Mouse (Mus musculus): ENCODE measurements around the gene Cacna1a.

Gene Cacna1a

GRCm38 (mm10) chr8:84533341-84533740, 145.1 kb downstream of the Cacna1a start:
- no peak for DNase-seq (ENCODE audit: low read depth, low spot score)

GRCm38 (mm10) chr8:84536917-84537316, 148.7 kb downstream of the Cacna1a start:
- no peak for DNase-seq (ENCODE audit: low read depth, low spot score)

- no peak for DNase-seq (ENCODE audit: low read depth, low spot score)
These were observed 151.1 kb downstream of the Cacna1a start for GRCm38 (mm10) chr8:84539376-84539775.

- no peak for DNase-seq (ENCODE audit: low read depth, low spot score)
These were observed 154.2 kb downstream of the Cacna1a start for GRCm38 (mm10) chr8:84542481-84542880.

- no peak for DNase-seq (ENCODE audit: low read depth, low spot score)
These were observed 157.3 kb downstream of the Cacna1a start for GRCm38 (mm10) chr8:84545522-84545921.

DNA sequence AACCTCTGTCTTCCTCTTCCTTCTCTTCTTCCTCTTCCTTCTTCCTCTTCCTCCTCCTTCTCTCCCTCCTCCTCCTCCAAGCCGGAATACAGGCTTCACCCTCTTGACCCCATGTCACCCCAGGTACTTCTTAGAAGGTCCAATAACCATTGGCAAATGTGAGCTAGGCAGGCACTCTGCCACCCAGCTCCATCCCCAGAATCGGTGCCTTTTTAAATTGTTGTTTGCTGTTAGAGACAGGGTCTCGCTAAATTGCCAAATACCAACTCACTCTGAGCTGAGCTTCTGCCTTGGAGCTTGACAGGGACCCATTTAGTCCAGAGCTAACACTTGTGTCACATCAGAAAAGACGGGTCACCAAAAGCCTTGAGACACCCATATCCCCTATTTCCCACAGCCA, 164.2 kb downstream of the Cacna1a start:
- no peak for DNase-seq (ENCODE audit: low read depth, low spot score)

- no peak for DNase-seq (ENCODE audit: low read depth, low spot score)
These were observed 164.9 kb downstream of the Cacna1a start for GRCm38 (mm10) chr8:84553106-84553505.

GRCm38 (mm10) chr8:84553617-84554016, 165.4 kb downstream of the Cacna1a start:
- no peak for DNase-seq (ENCODE audit: low read depth, low spot score)

GRCm38 (mm10) chr8:84554301-84555027, 166.2 kb downstream of the Cacna1a start:
- DNase-seq (ENCODE audit: low read depth, low spot score): peak; percentile 62

DNA sequence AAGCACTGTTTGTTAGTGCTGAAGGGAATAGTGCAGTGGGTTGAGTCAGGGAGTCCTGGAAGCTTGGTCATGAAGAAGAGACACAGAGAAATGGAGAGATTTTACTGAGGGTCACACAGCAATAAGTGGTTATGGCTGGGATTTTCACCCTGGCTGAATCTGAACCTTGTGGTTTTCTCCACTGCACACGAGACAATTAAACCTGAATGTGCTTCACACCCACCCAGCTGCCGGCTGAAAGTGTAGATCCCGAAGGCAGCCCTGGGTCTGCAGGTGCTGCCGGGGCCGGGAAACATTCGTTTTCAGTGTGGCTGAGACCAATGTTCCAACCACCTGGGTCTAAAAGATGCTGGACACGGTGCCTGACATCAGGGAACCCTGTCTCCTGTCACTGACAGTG, 167.0 kb downstream of the Cacna1a start:
- DNase-seq (ENCODE audit: low read depth, low spot score): no peak

DNA sequence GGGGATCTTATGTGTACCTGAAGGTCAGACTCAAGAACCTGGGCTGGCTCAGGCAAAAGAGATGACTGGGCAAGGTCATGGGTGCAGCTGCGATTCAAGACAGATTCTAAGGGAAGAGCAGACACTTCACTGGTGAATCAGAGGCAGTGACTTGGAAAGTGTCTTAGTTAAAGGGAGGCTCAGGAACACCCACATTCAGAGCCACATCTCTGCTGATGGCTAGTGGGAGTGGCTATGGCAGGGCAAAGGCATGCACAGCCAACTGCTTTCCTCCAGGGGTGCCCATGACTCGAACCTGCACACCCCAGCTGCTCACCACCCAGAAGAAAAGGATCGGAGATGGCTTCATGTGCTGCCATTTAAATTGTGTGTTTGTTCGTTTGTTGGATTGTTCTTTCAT, 169.7 kb downstream of the Cacna1a start:
- no peak for DNase-seq (ENCODE audit: low read depth, low spot score)

- DNase-seq (ENCODE audit: low read depth, low spot score): no peak
These were observed 170.9 kb downstream of the Cacna1a start for GRCm38 (mm10) chr8:84559121-84559604.

DNA sequence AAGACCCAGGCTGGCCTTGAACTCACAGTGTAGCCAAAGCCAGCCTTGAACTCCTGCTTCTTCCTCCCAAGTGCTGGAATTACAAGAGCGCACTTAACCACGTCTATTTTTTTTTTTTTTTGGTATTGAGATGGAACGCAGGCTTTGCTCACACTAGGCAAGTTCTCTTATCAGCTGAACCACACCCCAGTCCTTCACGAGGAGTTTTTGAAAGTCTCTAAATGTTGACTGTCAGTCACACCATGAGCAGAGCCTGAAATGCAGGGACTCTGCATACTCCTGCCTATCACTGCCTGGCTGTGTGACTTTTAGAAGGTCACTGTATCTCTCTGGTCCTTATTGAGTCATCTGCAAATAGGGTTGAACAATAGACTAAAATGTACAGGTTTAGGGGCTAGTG, 173.5 kb downstream of the Cacna1a start:
- no peak for DNase-seq (ENCODE audit: low read depth, low spot score)

GRCm38 (mm10) chr8:84564042-84564441, 175.8 kb downstream of the Cacna1a start:
- DNase-seq (ENCODE audit: low read depth, low spot score): no peak

DNA sequence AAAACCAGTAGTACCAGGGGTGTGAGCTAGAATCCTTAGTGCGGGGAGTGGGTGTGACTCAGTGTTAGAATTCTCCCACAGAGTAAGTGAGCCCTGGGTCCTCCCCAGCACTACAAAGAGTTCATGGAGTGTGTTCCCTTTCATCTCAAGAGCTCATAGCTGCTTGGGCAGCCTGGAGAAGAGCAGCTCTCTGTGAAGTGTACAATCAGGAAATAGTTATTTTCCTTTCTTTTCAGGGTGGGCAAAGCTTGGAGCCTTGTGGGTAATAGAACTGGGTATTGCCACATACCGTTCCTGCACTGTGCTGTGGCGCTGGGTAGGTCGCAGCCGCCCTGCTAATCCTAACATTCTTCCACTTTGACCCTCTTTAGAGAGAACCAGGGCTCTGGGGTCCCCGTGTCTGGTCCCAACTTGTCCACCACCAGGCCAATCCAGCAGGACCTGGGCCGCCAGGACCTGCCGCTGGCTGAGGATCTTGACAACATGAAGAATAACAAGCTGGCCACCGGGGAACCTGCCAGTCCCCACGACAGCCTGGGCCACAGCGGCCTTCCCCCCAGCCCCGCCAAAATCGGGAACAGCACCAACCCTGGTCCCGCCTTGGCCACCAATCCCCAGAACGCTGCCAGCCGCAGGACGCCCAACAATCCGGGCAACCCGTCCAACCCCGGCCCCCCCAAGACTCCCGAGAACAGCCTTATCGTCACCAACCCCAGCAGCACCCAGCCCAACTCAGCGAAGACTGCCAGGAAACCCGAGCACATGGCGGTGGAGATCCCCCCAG, 177.5 kb downstream of the Cacna1a start:
- no peak for DNase-seq (ENCODE audit: low read depth, low spot score)

GRCm38 (mm10) chr8:84566816-84567413, 178.7 kb downstream of the Cacna1a start:
- DNase-seq (ENCODE audit: low read depth, low spot score): peak; percentile 14

GRCm38 (mm10) chr8:84567541-84567940, 179.3 kb downstream of the Cacna1a start:
- DNase-seq (ENCODE audit: low read depth, low spot score): peak; percentile 64

GRCm38 (mm10) chr8:84568737-84569136, 180.5 kb downstream of the Cacna1a start:
- DNase-seq (ENCODE audit: low read depth, low spot score): no peak

GRCm38 (mm10) chr8:84569921-84570673, 181.9 kb downstream of the Cacna1a start:
- peak; percentile 31 for DNase-seq (ENCODE audit: low read depth, low spot score)

DNA sequence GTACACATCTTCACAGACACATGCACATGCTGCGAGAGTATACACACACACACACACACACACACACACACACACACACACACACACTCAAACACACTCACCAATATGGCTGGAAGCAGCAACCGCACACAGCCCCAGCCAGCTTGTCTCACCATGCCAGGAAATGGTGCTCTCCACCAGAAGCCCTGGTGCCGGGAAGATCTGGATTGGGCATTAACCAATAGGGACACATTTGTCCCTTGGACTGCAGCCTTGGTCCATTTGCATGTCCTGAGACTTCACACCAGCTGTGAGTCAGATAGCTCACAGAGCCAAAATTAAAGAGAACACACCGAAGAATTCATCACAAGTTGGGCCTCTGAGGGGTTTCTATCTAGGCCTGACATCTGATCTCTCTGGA, 189.2 kb downstream of the Cacna1a start:
- no peak for DNase-seq (ENCODE audit: low read depth, low spot score)

- peak; percentile 69 for DNase-seq (ENCODE audit: low read depth, low spot score)
These were observed 191.4 kb downstream of the Cacna1a start for GRCm38 (mm10) chr8:84579595-84579994.

DNA sequence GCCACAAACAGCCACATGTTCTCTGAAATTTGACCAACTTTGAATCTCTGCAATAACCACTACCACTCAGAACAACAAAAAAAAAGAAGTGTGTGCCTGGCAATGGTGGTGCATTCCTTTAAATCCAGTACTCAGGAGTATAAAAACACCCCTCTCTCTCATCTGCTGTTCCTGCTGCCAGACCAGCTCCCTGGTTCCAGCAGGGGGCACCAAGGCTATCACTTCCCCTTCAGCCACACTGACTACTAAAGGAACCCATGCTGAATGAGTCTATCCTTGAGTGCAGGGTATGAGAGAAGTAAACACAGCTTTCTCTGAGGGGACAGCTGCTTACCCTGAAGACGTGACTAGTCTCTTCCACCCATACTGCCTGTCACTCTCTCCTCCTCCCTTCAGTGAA, 197.1 kb downstream of the Cacna1a start:
- DNase-seq (ENCODE audit: low read depth, low spot score): peak; percentile 34
